Mouse (Mus musculus) right cerebral cortex, adult 2 months (tissue): ENCODE data around the gene Hemgn.
A peak's percentile ranks its signal among the peaks of the same experiment; 100 is the strongest.

Experiments used
- DNase-seq, 2 experiments: peaks; one replicate each; pipeline ENCODE4 v3.0.0; 2021 to 2022; ENCODE audit warnings: low spot score in 2 of 2

Hemgn gene

GRCm38 (mm10) chr4:46417491-46417890 is 4.2 kb upstream of the Hemgn start:
- DNase-seq = no peak

- DNase-seq = no peak
Observed at GRCm38 (mm10) chr4:46412113-46412512, 1.2 kb downstream of the Hemgn start.

GRCm38 (mm10) chr4:46411489-46411888 is 1.8 kb downstream of the Hemgn start:
- DNase-seq = no peak

GRCm38 (mm10) chr4:46410677-46411076 is 2.6 kb downstream of the Hemgn start:
- DNase-seq = no peak

- no peak for DNase-seq
Observed at GRCm38 (mm10) chr4:46406966-46407703, 6.2 kb downstream of the Hemgn start.

GRCm38 (mm10) chr4:46404042-46404795 is 9.1 kb downstream of the Hemgn start:
- DNase-seq = no peak

GRCm38 (mm10) chr4:46398839-46399238 is 14.5 kb downstream of the Hemgn start:
- no peak for DNase-seq

- DNase-seq = no peak
Observed at GRCm38 (mm10) chr4:46395736-46396135, 17.6 kb downstream of the Hemgn start.

GRCm38 (mm10) chr4:46394388-46394787 is 18.9 kb downstream of the Hemgn start:
- no peak for DNase-seq

- peak; percentile 74 to 79 for DNase-seq
Observed at GRCm38 (mm10) chr4:46390390-46390970, 22.8 kb downstream of the Hemgn start.

- DNase-seq = no peak
Observed at GRCm38 (mm10) chr4:46389612-46390341, 23.5 kb downstream of the Hemgn start.

GRCm38 (mm10) chr4:46389013-46389611 is 24.2 kb downstream of the Hemgn start, which contains the start of gene Trmo:
Gene Trmo, minus strand, starts transcription at chr4:46389437.
- DNase-seq = peak; percentile 95 to 96

- DNase-seq = no peak
Observed at GRCm38 (mm10) chr4:46388556-46388955, 24.8 kb downstream of the Hemgn start.

GRCm38 (mm10) chr4:46374869-46375368 is 38.4 kb downstream of the Hemgn start:
- DNase-seq = peak; percentile 86 to 89

GRCm38 (mm10) chr4:46374455-46374854 is 38.9 kb downstream of the Hemgn start:
- peak in 1 of 2 experiments; percentile 34 for DNase-seq

GRCm38 (mm10) chr4:46371030-46371429 is 42.3 kb downstream of the Hemgn start:
- DNase-seq = peak; percentile 19 to 21

- DNase-seq = no peak
Observed at GRCm38 (mm10) chr4:46370406-46370805, 42.9 kb downstream of the Hemgn start.

GRCm38 (mm10) chr4:46369070-46369469 is 44.2 kb downstream of the Hemgn start:
- DNase-seq = no peak

GRCm38 (mm10) chr4:46367487-46367959 is 45.8 kb downstream of the Hemgn start:
- DNase-seq = no peak

GRCm38 (mm10) chr4:46364360-46364759 is 48.9 kb downstream of the Hemgn start:
- no peak for DNase-seq

- peak; percentile 80 to 85 for DNase-seq
Observed at GRCm38 (mm10) chr4:46361258-46361657, 52.0 kb downstream of the Hemgn start.
